Mouse (Mus musculus): ENCODE data around the gene Ccn6. TPM values are rescaled to one million over a fixed set of nuclear protein-coding genes. Genes with fewer than 3 reads are reported as not detected.

Ccn6 gene
- polyA plus RNA-seq, 1 experiment: not detected

GRCm38 (mm10) chr10:39171134-39171533 lies 7.5 kb upstream of the Ccn6 start:
- H3K4me3 ChIP-seq (ENCODE audit: insufficient read depth, low read depth, low read length): peak overlapping the region; percentile 61
- H3K27ac ChIP-seq (replicated peaks; ENCODE audit: low read depth, low read length): peak overlapping the region; percentile 15; the same call in 1 of the 2 replicates
- H3K4me1 ChIP-seq (ENCODE audit: control insufficient read depth, insufficient read depth, insufficient read length, low read length): peaks cover 5% of the 10 kb centered on the region

DNA sequence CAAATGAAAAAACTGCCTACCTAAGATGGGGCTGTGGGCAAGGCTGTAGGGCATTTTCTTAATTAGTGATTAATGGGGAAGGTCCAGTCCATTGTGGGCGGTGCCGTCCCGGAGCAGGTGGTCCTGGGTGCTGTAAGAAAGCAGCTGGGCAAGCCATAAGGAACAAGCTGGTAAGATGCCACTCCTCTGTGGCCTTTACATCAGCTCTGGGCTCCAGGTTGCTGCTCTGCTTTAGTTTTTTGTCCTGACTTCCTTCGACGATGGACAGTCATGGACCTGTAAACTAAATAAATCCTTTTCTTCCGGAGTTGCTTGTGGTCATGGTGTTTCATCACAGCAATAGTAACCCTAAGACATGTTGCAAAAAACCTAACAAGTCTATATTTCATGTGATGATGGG lies 7.1 kb upstream of the Ccn6 start:
- H3K27ac ChIP-seq (replicated peaks; ENCODE audit: low read depth, low read length): no peak overlapping the region
- no peak overlapping the region for H3K4me3 ChIP-seq (ENCODE audit: insufficient read depth, low read depth, low read length)
- peaks cover 5% of the 10 kb centered on the region for H3K4me1 ChIP-seq (ENCODE audit: control insufficient read depth, insufficient read depth, insufficient read length, low read length)

DNA sequence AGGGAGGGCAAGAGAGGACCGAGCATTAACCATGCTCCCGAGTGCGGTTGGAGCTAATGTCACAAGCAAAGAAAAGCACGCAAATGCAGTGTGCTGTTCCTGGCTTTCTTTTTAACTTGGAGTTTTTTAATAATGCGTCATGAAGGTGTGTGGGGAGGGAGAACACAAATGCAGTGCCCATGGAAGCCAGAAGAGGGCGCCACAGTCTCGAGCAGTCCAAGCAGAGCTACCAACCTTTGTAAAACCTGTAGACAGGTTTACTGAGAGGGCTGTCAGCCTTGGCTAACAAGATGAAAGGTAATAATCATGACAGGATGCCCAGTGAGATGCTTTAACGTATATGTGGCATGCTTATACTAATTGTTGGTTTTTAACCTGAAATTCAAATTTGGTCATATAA lies 6.6 kb upstream of the Ccn6 start:
- no peak overlapping the region for H3K27ac ChIP-seq (replicated peaks; ENCODE audit: low read depth, low read length)
- H3K4me1 ChIP-seq (ENCODE audit: control insufficient read depth, insufficient read depth, insufficient read length, low read length): peaks cover 5% of the 10 kb centered on the region
- no peak overlapping the region for H3K4me3 ChIP-seq (ENCODE audit: insufficient read depth, low read depth, low read length)

DNA sequence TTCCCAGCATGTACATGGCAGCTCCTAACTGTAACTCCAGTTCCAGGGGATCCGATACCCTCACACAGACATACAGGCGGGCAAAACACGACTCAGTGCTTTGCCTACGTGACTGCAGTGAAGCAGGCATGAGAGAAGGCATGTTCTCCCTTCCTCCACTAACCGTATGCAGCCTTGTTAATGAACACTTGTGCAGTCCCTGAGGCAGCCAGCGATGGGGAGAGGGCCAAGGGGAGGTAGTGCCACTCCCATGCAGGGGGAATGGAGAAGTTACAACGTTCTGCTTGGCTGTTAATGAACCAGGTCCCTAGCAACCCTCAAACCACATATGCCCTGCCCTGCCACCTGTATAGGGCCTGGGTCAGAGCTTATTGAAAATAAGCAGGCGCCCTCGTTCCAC lies 6.0 kb upstream of the Ccn6 start:
- Histone ChIP-seq H3K4me1 (ENCODE audit: control insufficient read depth, insufficient read depth, insufficient read length, low read length) (peaks cover 5% of the 10 kb centered on the region), H3K4me3 (ENCODE audit: insufficient read depth, low read depth, low read length) (no peak overlapping the region), H3K27ac (replicated peaks; ENCODE audit: low read depth, low read length) (no peak overlapping the region)

DNA sequence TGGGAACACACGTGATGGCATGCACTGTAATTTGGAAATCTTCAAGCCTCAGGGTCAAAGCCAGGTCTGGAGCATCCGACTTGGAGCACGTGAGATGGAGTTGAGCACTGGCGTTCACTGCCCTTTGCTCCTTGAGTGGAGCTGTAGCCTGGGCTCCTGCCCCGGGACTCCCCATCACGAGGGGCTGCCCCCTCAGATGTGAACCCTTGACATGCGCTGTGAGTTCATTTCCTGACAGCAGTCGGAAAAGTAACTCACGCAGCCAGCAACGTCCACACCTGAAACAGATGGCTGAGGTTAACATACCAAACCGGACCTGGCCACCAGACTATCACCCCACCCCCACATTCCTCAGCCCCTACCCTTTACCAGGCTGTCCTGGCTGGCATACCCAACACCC lies 4.0 kb upstream of the Ccn6 start:
- Histone ChIP-seq H3K27ac (replicated peaks; ENCODE audit: low read depth, low read length) (no peak overlapping the region), H3K4me3 (ENCODE audit: insufficient read depth, low read depth, low read length) (no peak overlapping the region)

DNA sequence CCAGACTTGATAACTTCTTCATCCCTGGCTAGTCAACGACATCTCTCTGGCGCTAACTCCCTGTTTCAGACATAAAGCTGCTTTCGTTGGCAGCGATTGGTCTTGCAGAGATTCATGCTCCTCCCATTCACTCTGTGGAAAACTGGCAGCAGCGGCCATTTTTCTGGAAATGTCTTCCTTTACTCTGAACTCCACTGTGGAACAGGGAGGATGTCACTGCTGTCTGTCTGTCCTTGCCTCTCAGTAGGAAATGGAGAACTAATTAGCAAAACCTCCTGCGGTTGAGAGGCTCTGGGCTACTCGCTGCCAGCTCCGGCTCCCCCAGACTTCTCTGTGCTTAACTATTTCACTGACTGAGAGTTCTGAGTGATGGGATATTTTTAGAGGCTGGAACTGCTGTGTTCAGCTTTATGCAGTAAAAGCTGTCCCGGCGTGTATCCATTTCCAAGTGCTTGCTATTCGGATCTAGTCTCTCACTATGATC lies 2.1 kb upstream of the Ccn6 start:
- H3K4me3 ChIP-seq (ENCODE audit: insufficient read depth, low read depth, low read length): 0 out of 2 replicates have a peak overlapping the region, but pooled peaks have one; percentile 20
- H3K4me1 ChIP-seq (ENCODE audit: control insufficient read depth, insufficient read depth, insufficient read length, low read length): no peaks in the 10 kb centered on the region
- H3K27ac ChIP-seq (replicated peaks; ENCODE audit: low read depth, low read length): no peak overlapping the region

More for the DNA sequence above, 4.0 kb upstream of the Ccn6 start:
- peaks cover 5% of the 10 kb centered on the region; the same call in 1 of the 2 replicates for H3K4me1 ChIP-seq (ENCODE audit: control insufficient read depth, insufficient read depth, insufficient read length, low read length)

- no peak overlapping the region for H3K4me3 ChIP-seq (ENCODE audit: insufficient read depth, low read depth, low read length)
- no peak overlapping the region for H3K27ac ChIP-seq (replicated peaks; ENCODE audit: low read depth, low read length)
Measured at GRCm38 (mm10) chr10:39162666-39163484, 719 bp downstream of the Ccn6 start.

DNA sequence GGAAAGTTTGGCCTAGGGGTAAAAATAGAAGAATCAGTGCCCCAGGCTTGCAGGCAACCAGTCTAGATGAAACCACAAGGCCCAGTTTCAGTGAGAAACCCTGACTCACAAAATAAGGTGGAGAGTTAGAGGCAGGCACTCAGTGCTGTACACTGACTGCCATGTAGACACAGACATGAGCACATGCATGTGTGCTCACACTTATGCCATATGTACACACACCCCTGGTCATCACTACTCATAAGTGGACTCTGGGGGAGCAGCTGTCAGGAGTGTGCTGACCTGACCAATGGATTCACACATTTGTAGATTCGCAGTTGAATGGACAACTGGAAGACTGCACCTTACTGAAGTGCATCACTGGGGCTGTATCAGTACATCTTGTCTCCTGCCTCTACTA lies 2.2 kb downstream of the Ccn6 start:
- no peaks in the 10 kb centered on the region for H3K4me1 ChIP-seq (ENCODE audit: control insufficient read depth, insufficient read depth, insufficient read length, low read length)
- no peak overlapping the region for H3K4me3 ChIP-seq (ENCODE audit: insufficient read depth, low read depth, low read length)
- H3K27ac ChIP-seq (replicated peaks; ENCODE audit: low read depth, low read length): no peak overlapping the region

More at GRCm38 (mm10) chr10:39162666-39163484, 719 bp downstream of the Ccn6 start:
- no peaks in the 10 kb centered on the region for H3K4me1 ChIP-seq (ENCODE audit: control insufficient read depth, insufficient read depth, insufficient read length, low read length)

DNA sequence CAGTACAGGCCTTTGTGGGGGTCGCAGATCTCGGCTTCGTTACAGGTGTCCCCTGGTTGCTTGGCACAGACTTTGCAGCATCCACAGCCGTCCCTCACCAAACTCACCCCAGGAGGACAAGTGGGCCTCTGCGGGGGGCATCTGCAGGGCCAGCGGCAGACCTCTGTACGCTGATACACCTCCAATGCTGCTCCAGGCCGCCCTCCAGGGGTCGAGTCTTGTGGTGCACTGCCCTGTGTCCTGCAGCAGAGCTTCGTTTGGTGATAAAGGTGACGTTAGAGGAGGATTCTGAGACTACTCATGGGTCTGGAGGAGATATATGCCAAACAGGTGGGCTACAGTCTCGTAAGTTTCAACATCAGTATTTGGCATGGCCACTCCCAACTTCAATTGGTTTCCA lies 5.3 kb downstream of the Ccn6 start:
- no peaks in the 10 kb centered on the region for H3K4me1 ChIP-seq (ENCODE audit: control insufficient read depth, insufficient read depth, insufficient read length, low read length)
- H3K27ac ChIP-seq (replicated peaks; ENCODE audit: low read depth, low read length): no peak overlapping the region
- H3K4me3 ChIP-seq (ENCODE audit: insufficient read depth, low read depth, low read length): no peak overlapping the region

- H3K4me3 ChIP-seq (ENCODE audit: insufficient read depth, low read depth, low read length): no peak overlapping the region
- H3K27ac ChIP-seq (replicated peaks; ENCODE audit: low read depth, low read length): no peak overlapping the region
- H3K4me1 ChIP-seq (ENCODE audit: control insufficient read depth, insufficient read depth, insufficient read length, low read length): no peaks in the 10 kb centered on the region
Measured at GRCm38 (mm10) chr10:39157321-39157720, 6.3 kb downstream of the Ccn6 start.

DNA sequence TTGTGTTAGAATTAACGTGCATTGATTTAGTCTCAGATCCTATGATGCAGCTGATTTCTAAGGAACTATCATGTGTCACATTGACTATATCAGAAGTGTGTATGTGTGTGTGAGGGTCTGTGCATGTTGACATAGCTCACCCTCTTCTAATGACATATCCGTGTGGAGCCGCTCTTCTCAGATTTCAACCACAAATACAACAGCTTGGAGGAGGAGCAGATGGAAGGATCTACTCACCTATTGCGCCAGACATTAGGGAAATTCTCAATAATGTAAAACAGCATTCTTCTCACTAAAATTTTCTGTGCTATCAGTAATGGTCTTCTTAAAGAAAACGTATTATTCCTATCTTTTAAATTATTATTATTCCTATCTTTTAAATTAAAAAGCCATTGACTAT lies 6.9 kb downstream of the Ccn6 start:
- Histone ChIP-seq H3K4me3 (ENCODE audit: insufficient read depth, low read depth, low read length) (no peak overlapping the region), H3K27ac (replicated peaks; ENCODE audit: low read depth, low read length) (no peak overlapping the region), H3K4me1 (ENCODE audit: control insufficient read depth, insufficient read depth, insufficient read length, low read length) (no peaks in the 10 kb centered on the region)

DNA sequence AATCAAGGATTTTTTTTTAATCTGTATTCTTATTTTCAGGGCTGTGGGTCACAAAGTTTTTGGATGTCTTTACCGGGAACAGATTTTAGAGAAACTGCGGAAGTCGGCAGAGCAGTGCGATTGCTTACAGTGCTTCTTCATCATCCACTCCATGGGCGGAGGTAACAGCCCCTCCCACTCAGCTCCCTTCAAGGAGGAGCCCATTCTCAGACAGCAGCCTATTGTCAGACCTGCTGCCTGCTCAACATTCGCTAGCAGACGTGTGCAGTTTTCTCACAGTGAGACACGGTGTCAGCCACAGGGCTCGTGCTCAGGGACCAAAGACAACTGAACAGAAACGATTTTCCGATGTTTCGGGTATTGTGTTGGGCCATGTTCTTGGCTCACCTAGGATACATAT lies 21.4 kb downstream of the Ccn6 start:
- H3K27ac ChIP-seq (replicated peaks; ENCODE audit: low read depth, low read length): no peak overlapping the region
- no peak overlapping the region for H3K4me3 ChIP-seq (ENCODE audit: insufficient read depth, low read depth, low read length)

GRCm38 (mm10) chr10:39141401-39141800 lies 22.2 kb downstream of the Ccn6 start:
- Histone ChIP-seq H3K27ac (replicated peaks; ENCODE audit: low read depth, low read length) (no peak overlapping the region), H3K4me3 (ENCODE audit: insufficient read depth, low read depth, low read length) (no peak overlapping the region), H3K4me1 (ENCODE audit: control insufficient read depth, insufficient read depth, insufficient read length, low read length) (no peaks in the 10 kb centered on the region)

More for the DNA sequence above, 21.4 kb downstream of the Ccn6 start:
- H3K4me1 ChIP-seq (ENCODE audit: control insufficient read depth, insufficient read depth, insufficient read length, low read length): no peaks in the 10 kb centered on the region

DNA sequence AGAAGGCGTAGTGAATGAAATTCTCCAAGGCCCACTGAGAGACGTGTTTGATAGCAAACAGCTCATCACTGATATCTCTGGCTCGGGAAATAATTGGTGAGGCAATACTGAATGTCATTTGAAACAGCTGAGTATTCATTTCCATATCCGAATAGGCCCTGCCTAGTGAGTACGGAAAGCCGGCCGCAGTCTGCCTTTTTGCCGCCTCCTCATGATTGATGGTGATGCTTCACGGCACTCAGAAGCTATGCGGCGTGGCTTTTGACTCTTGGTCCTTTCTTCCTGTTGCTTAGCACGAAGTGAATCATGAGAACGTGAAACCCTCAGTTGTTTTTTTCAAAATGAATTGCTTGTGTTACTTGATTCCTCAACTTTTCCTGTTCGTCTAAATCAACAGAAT lies 22.8 kb downstream of the Ccn6 start:
- Histone ChIP-seq H3K27ac (replicated peaks; ENCODE audit: low read depth, low read length) (no peak overlapping the region), H3K4me1 (ENCODE audit: control insufficient read depth, insufficient read depth, insufficient read length, low read length) (no peaks in the 10 kb centered on the region), H3K4me3 (ENCODE audit: insufficient read depth, low read depth, low read length) (no peak overlapping the region)

- H3K4me3 ChIP-seq (ENCODE audit: insufficient read depth, low read depth, low read length): no peak overlapping the region
- no peak overlapping the region for H3K27ac ChIP-seq (replicated peaks; ENCODE audit: low read depth, low read length)
- H3K4me1 ChIP-seq (ENCODE audit: control insufficient read depth, insufficient read depth, insufficient read length, low read length): no peaks in the 10 kb centered on the region
Measured at GRCm38 (mm10) chr10:39138761-39139160, 24.8 kb downstream of the Ccn6 start.

- H3K4me3 ChIP-seq (ENCODE audit: insufficient read depth, low read depth, low read length): no peak overlapping the region
- H3K27ac ChIP-seq (replicated peaks; ENCODE audit: low read depth, low read length): no peak overlapping the region
- no peaks in the 10 kb centered on the region for H3K4me1 ChIP-seq (ENCODE audit: control insufficient read depth, insufficient read depth, insufficient read length, low read length)
Measured at GRCm38 (mm10) chr10:39137766-39138165, 25.8 kb downstream of the Ccn6 start.
